Mouse (Mus musculus): ENCODE results near the gene Sp140.
"Not testable (repeated sequence)": the region's sequence is repeated elsewhere in the genome, so short reads cannot be mapped to it uniquely, and the experiment has no call there.

The Sp140 gene

DNA sequence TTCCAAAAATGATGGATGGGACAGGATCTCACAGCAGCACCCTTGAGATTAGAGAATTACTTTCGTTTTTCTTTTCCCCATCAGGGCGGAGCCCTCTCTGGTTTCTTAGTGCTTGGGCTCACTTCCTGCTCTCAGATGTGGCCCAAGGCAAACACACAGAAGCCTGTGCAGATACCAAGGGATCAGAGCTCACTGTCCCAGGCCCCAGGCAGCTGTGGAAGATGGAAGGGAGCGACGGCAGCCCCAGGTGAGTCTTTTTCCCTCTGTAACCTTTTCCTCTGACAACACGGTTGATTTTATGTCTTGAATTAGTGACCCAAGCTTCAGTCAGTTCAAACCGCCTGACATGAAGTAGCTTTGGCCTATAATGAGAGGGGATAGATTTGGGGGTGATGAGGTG lies 49.7 kb downstream of the Sp140 start, which contains the start of gene Sp100:
TSS of gene Sp100 (plus strand) at position 108 of the 400 bp plus-strand sequence.
- not testable (repeated sequence) for DNase-seq (ENCODE audit: low read depth, low spot score)

DNA sequence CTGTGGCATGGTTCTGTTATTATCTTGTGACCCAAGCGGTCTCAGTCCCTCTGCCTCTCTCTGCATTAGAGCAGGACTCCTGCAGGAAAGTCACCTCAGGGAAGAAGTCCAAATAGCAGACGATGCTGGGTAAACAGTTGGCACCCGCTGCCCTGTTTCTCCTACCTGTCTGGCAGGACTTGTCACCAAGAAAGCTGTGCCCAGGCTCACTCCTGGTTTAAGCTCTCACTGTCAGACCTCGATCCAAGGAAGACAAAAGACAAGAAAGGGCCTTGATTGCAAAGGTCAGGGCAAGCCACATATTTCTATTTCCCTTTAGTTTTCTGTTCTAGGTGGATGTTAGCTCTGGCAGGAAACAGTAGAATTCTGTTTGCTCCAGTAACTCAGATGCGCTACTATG lies 50.3 kb downstream of the Sp140 start:
- DNase-seq (ENCODE audit: low read depth, low spot score) = not testable (repeated sequence)

DNA sequence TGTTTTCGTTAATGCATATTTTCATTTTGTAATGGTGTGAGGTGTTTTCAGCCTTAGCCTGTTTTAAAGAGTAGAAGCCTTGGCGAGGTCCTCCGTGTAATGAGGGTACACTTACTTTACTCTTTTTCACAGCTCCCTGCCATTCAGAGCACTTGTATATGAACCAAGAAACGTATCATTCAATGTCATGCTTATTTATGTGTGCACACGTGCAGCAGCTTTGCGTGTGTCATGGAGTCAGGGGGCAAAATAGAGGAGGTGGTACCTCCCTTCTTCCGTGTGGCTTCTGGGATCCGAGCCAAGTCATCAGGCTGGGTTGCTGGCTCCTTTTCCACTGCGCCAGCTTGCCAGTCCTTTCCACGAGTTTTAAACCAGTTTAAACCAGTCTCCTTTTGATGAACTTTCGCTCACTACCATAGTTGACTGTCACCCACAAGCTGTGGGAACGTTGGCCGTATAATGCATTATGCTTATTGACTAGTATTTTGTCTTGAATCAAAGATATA lies 51.6 kb downstream of the Sp140 start:
- DNase-seq (ENCODE audit: low read depth, low spot score) = not testable (repeated sequence)

DNA sequence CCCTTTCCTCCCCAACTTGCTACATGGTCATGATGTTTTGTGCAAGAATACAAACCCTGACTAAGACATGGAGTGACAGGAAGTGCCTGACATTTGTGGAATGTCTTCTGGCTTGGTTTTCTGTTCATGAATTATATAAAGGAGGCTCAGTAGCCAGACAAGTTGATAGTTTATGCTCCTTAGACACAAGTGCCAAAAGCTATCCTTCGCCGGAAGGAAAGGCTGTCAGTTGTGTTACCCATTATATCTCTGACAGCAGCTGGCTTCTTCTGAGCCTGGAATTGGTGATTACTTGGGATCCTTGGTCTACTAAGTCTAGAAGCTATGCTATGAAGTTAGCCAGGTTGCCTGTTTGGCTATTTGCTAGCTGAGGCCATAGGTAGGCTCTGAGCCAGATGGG lies 57.0 kb downstream of the Sp140 start:
- DNase-seq (ENCODE audit: low read depth, low spot score) = not testable (repeated sequence)

DNA sequence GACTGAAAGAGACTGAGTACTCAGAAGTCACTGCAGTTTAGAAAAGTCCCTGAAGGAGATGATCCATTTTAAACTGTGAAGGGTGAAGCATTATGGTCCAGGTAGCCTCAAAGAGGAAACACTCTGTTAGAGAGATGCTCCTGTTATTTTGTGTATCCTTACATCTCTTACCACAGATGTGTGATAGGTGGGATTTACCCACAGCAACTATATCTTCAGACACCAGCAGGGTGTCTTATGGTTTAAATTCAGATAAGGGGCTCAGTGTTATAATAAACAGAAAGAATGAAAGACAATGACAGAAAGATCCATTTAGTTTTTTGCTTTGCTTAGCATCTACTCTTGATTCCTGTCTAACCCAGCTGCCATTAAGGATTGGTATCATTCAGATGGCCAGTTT lies 64.1 kb downstream of the Sp140 start:
- DNase-seq (ENCODE audit: low read depth, low spot score) = no peak

DNA sequence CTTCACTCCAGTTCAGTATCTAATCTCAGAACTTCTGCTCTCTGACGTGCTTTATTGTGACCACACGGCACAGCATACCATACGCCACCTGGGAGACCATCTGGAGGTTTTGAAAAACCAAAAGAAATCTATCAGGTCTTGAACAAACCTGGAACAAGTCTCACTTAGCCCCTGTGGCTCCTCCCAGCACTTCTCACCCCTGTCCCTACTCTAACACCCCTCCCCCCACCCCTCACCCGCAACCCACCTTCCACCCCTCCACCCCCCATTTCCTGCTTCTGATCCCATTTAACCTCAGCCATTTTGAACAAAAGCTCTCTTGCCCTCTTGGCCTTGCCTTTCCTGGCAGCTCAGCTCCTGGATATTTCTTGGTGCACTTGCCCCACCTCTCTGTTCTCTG lies 80.0 kb downstream of the Sp140 start:
- DNase-seq (ENCODE audit: low read depth, low spot score) = no peak

DNA sequence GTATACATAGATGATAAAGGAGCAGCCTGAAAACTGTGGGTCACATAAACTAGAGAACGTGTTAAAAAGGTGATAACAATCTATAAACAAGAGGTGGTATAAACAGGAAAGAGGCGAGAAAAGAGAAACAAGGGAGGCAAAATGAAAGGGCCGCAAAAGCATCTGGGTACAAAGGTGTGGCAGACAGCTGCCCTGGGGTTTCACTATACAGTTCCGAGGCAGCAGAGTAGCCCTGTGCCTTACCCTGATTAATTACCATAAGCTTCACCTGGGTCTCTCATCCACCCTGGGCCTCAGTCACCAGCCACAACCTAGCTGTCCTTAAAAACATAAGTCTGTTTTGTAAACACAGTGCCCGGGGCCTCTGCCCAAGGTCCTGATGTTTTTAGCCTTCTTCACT lies 86.5 kb downstream of the Sp140 start:
- DNase-seq (ENCODE audit: low read depth, low spot score) = no peak

DNA sequence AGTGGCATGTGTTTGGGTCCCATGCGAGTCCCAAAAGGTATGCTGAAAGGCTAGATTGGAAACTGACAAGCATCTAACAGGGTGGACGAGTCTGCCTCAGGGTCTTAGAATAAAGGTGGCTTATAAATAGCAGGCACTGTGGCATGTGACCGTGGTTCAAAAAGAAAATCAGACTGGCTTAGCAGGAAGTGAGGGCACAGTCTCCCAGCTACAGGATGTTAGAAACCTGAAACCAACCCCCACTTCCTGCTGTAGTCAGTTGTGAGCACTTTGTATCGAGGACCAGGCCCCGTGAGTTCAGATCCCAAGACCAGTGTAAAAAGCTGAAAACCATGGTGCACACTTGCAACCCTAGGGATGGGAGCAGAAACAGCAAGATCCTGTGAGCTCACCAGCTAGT lies 87.2 kb downstream of the Sp140 start:
- no peak for DNase-seq (ENCODE audit: low read depth, low spot score)

DNA sequence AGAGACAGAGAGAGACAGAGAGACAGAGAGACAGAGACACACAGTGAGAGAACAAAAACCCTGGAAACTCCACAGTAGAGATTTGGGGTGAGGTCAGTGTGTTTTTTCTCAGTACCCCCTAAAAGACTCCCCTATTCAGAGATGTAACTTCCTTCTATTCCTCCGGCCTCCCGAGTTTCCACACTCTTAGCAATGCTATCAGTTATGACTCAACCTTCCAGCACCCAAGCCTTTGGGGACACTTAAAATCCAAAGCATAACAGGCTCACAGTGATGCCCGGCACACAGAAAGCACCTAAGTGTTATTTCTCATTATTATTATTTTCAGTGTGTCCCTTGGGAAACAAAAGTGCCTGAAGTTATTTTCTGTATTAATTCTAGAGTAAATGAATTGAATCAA lies 90.4 kb downstream of the Sp140 start:
- DNase-seq (ENCODE audit: low read depth, low spot score) = no peak

DNA sequence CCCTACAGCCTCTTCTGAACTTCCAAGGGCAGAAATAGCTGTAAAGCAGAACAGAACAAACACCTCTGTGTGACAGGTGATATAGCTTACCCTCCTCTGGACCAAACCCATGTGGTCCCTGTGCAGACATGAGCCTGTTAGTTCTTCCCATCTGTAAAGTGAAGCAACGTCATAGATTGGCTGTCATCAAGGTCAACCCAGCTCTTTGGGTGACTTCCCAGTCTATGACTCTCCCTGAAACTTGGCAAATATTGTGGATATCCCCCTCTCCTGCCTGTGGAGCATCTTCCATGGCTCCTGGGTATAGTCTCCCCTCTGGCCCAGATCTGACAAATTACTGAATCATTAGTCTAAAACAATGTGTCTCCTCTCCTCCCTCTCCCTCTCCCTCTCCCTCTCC lies 92.1 kb downstream of the Sp140 start:
- no peak for DNase-seq (ENCODE audit: low read depth, low spot score)

DNA sequence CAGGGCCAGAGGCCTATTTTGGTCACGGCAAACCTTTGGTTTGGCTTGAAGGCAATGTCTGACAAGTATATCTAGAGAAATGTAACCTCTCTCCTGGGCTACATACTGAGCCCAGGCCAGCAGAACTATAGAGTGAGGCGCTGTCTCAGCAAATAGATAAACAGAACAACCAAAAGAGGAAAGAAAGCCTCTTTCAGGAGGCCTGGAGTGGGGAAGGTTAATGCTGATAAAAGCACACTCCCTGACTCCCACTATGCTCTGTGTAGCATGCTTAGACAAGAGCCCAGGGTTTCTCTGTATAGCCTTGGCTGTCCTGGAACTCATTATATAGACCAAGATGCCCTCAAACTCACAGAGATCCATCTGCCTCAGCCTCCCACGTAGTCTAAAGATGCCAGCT lies 93.1 kb downstream of the Sp140 start:
- no peak for DNase-seq (ENCODE audit: low read depth, low spot score)

Data from c-Kit-negative CD71-positive TER-119-positive erythroid progenitor cells, embryonic 14.5 days (primary cell).